In genomic region chr3:54755145-54756041, GRCm38 (mm10) we compare ENCODE assay signal across 8 mouse cellular contexts. TPM values are rescaled to one million over a fixed set of nuclear protein-coding genes. Genes with fewer than 3 reads are reported as not detected.
DNase-seq lines count a peak whose midpoint lies in the region; ATAC-seq lines count a peak whose summit lies in the region.

TSS of gene Smad9 (plus strand) at chr3:54755582.

- ATAC-seq in heart, embryonic 13.5 days (ENCODE audit: extremely low read depth, insufficient number of reproducible peaks, low FRiP score, low TSS enrichment), result peak; percentile 69; the same call in 1 of the 2 replicates
- peak; percentile 51; the same call in 1 of the 2 replicates for ATAC-seq in liver, embryonic 12.5 days
- peak; percentile 76 for ATAC-seq in neural tube, embryonic 12.5 days (ENCODE audit: low FRiP score, low read depth)

- peak within 1 kb of the TSS; percentile 72 for H3K4me3 ChIP-seq in forebrain, embryonic 10.5 days
- peak within 1 kb of the TSS; percentile 84 for H3K4me3 ChIP-seq in heart, embryonic 13.5 days
- peak within 1 kb of the TSS; percentile 52 for H3K4me3 ChIP-seq in liver, embryonic 12.5 days
- H3K4me3 ChIP-seq in neural tube, embryonic 12.5 days, result peak within 1 kb of the TSS; percentile 58

- H3K4me2 ChIP-seq in heart, embryonic 13.5 days, result peak within 1 kb of the TSS; percentile 98
- peak within 1 kb of the TSS; percentile 72 for H3K4me2 ChIP-seq in liver, embryonic 12.5 days
- peak within 1 kb of the TSS; percentile 100 for H3K4me2 ChIP-seq in neural tube, embryonic 12.5 days (replicated peaks)

- peak within 1 kb of the TSS; percentile 90 for H3K9ac ChIP-seq in heart, embryonic 13.5 days
- no peak within 1 kb of the TSS; the same call in 1 of the 2 replicates for H3K9ac ChIP-seq in liver, embryonic 12.5 days
- H3K9ac ChIP-seq in neural tube, embryonic 12.5 days, result peak within 1 kb of the TSS; percentile 61

- H3K4me1 ChIP-seq in forebrain, embryonic 10.5 days, result peaks cover 21% of the 10 kb centered on the region
- peaks cover 22% of the 10 kb centered on the region for H3K4me1 ChIP-seq in heart, embryonic 13.5 days
- 0 out of 2 replicates have a peak, but pooled peaks cover 7% of the 10 kb centered on the region for H3K4me1 ChIP-seq in liver, embryonic 12.5 days
- peaks cover 13% of the 10 kb centered on the region for H3K4me1 ChIP-seq in neural tube, embryonic 12.5 days

- peak within 1 kb of the TSS; percentile 66 for H3K27ac ChIP-seq in forebrain, embryonic 10.5 days
- H3K27ac ChIP-seq in heart, embryonic 13.5 days (replicated peaks), result peak within 1 kb of the TSS; percentile 90
- H3K27ac ChIP-seq in liver, embryonic 12.5 days, result no peak within 1 kb of the TSS
- H3K27ac ChIP-seq in neural tube, embryonic 12.5 days, result no peak within 1 kb of the TSS

- peaks cover 12% of the 10 kb centered on the region for H3K36me3 ChIP-seq in forebrain, embryonic 10.5 days (replicated peaks)
- H3K36me3 ChIP-seq in heart, embryonic 13.5 days, result peaks cover 16% of the 10 kb centered on the region
- peaks cover 11% of the 10 kb centered on the region for H3K36me3 ChIP-seq in liver, embryonic 12.5 days
- H3K36me3 ChIP-seq in neural tube, embryonic 12.5 days, result peaks cover 16% of the 10 kb centered on the region

- peaks cover 49% of the 10 kb centered on the region for H3K27me3 ChIP-seq in forebrain, embryonic 10.5 days (ENCODE audit: poor library complexity, severe bottlenecking)
- no peaks in the 10 kb centered on the region for H3K27me3 ChIP-seq in heart, embryonic 13.5 days (replicated peaks)
- H3K27me3 ChIP-seq in liver, embryonic 12.5 days (replicated peaks), result peaks cover 38% of the 10 kb centered on the region
- peaks cover 17% of the 10 kb centered on the region for H3K27me3 ChIP-seq in neural tube, embryonic 12.5 days (replicated peaks)

- DNase-seq in thymus, postnatal 4 days, result peak; percentile 21
- no peak for DNase-seq in thymus, postnatal 14 days
- peak; percentile 40 for DNase-seq in forebrain, embryonic 10.5 days (ENCODE audit: extremely low spot score, low spot score)
- DNase-seq in kidney, postnatal 10 days, result peak; percentile 77
- DNase-seq in urinary bladder, postnatal 4 days (ENCODE audit: low spot score in 2 of 2), result peak; percentile 65 to 69

- H3K9me3 ChIP-seq in forebrain, embryonic 10.5 days, result no peaks in the 10 kb centered on the region
- 0 out of 2 replicates have a peak, but pooled peaks cover 5% of the 10 kb centered on the region for H3K9me3 ChIP-seq in heart, embryonic 13.5 days
- H3K9me3 ChIP-seq in liver, embryonic 12.5 days (replicated peaks), result no peaks in the 10 kb centered on the region
- H3K9me3 ChIP-seq in neural tube, embryonic 12.5 days, result no peaks in the 10 kb centered on the region

- 1% methylated on average over 66 of the region's 66 CpGs for WGBS in forebrain, embryonic 10.5 days
- WGBS in heart, embryonic 13.5 days, result under 1% methylated on average over 63 of the region's 66 CpGs
- WGBS in liver, embryonic 12.5 days (ENCODE audit: insufficient replicate concordance), result 3% methylated on average over 66 of the region's 66 CpGs
- WGBS in neural tube, embryonic 12.5 days, result under 1% methylated on average over 66 of the region's 66 CpGs

RNA-seq across cellular contexts. Expression of gene Smad9, which starts in this region (rescaled TPM):
- polyA plus RNA-seq in forebrain, embryonic 10.5 days (2016; fragmentation: Nextera tagmentation; extraction: Ambion mirVana), result 0.09 TPM in 2 replicates
- 0.75 and 1.1 TPM in 2 replicates for polyA plus RNA-seq in heart, embryonic 13.5 days (2015; fragmentation: Nextera tagmentation; extraction: Ambion mirVana)
- 0.18 and 0.19 TPM in 2 replicates for polyA plus RNA-seq in liver, embryonic 12.5 days (2016; fragmentation: Nextera tagmentation; extraction: Ambion mirVana)
- polyA plus RNA-seq in neural tube, embryonic 12.5 days (2016; fragmentation: Nextera tagmentation; extraction: Ambion mirVana), result 0.44 and 0.45 TPM in 2 replicates

Comparison
In these comparisons a context has a peak if more than half of its experiments do, and no peak if none do; other contexts are left out.
1. Peak in DNase-seq, H3K4me3 ChIP-seq and H3K27ac ChIP-seq in forebrain, embryonic 10.5 days; RNA of the gene not detected or under 1 TPM.
2. Peak in ATAC-seq, H3K4me3 ChIP-seq and H3K4me2 ChIP-seq in liver, embryonic 12.5 days; RNA of the gene not detected or under 1 TPM.
3. Peak in ATAC-seq, H3K4me3 ChIP-seq, H3K9ac ChIP-seq and H3K4me2 ChIP-seq in neural tube, embryonic 12.5 days; RNA of the gene not detected or under 1 TPM.